Mouse (Mus musculus) heart, embryonic 15.5 days (tissue): ENCODE data around the gene Maf. TPM values are rescaled to one million over a fixed set of nuclear protein-coding genes. Genes with fewer than 3 reads are reported as not detected.

Source experiments
- ATAC-seq: fragments of 200-750 bp; cut with Nextera tagmentation; replicated peaks from 2 replicates; pipeline ENCODE4 v1.8.0; 2017; ENCODE audit warnings: low read depth, moderate TSS enrichment; ENCODE audit not compliant: insufficient number of reproducible peaks, insufficient read depth, low FRiP score
- H3K27ac ChIP-seq: fragments of 300-500 bp; sonication (generic); 2 replicates; pipeline ENCODE4 v1.5.1; 2015; ENCODE audit warnings: mild to moderate bottlenecking, inconsistent platforms
- H3K27me3 ChIP-seq: fragments of 300-500 bp; sonication (generic); 2 replicates; pipeline ENCODE4 v1.6.1; 2015; ENCODE audit warnings: inconsistent platforms
- H3K36me3 ChIP-seq: fragments of 300-500 bp; sonication (generic); 2 replicates; pipeline ENCODE4 v1.6.1; 2015; ENCODE audit warnings: mild to moderate bottlenecking, inconsistent platforms
- H3K4me1 ChIP-seq: fragments of 300-500 bp; sonication (generic); replicated peaks from 2 replicates; pipeline ENCODE4 v1.6.1; 2015; ENCODE audit warnings: inconsistent platforms
- H3K4me2 ChIP-seq: fragments of 300-500 bp; sonication (generic); 2 replicates; pipeline ENCODE4 v1.6.1; 2015; ENCODE audit warnings: inconsistent platforms, mild to moderate bottlenecking, moderate library complexity
- H3K4me3 ChIP-seq: fragments of 300-500 bp; sonication (generic); 2 replicates; pipeline ENCODE4 v1.5.1; 2015; ENCODE audit warnings: mild to moderate bottlenecking, inconsistent platforms
- H3K9ac ChIP-seq: fragments of 300-500 bp; sonication (generic); 2 replicates; pipeline ENCODE4 v1.6.1; 2015; ENCODE audit warnings: mild to moderate bottlenecking, inconsistent platforms
- H3K9me3 ChIP-seq: fragments of 300-500 bp; sonication (generic); replicated peaks from 2 replicates; pipeline ENCODE4 v1.6.1; 2016; ENCODE audit warnings: inconsistent platforms
- WGBS: fragments of 180-500 bp; shearing (Covaris S2); methylation state at CpG from one replicate; pipeline ENCODE4 v1.1.7; 2015; ENCODE audit warnings: mixed read lengths; 5-methylcytosine and 5-hydroxymethylcytosine counted together
- polyA plus RNA-seq: library from polyadenylated mRNA; unstranded; fragments of >200 nt; fragmentation: Nextera tagmentation; extraction: Ambion mirVana; gene quantifications from 2 replicates; pipeline ENCODE4 v1.2.1, GENCODE M21; 2015

The Maf gene
- polyA plus RNA-seq, 1 experiment from 2014 or later: 3.3 TPM

DNA sequence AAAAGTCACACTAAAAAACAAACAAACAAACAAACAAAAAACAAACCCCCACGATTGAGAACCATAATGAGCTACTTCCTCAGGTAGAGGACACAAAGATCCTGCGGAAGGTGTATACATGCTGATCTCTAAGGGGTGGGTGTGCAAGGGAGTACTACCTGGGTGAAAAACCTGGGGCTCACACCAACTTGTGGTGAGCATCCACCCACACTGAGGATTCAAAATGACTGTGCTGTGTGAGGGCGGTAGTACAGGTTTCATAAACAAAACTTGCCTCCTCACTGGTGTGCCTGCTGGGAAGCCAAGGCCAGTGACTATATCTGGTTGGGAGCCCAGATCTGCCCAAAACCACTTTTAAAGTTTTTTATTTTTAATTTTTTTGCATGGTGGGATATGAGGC lies 19.2 kb upstream of the Maf start:
- Histone ChIP-seq H3K4me3 (no peak overlapping the region), H3K27ac (no peak overlapping the region), H3K4me1 (no peaks in the 10 kb centered on the region), H3K9me3 (no peaks in the 10 kb centered on the region), H3K36me3 (no peaks in the 10 kb centered on the region), H3K9ac (no peak overlapping the region), H3K4me2 (no peak overlapping the region), H3K27me3 (no peaks in the 10 kb centered on the region)
- 73% methylated on average over 3 of the region's 3 CpGs for WGBS
- no peak for ATAC-seq

DNA sequence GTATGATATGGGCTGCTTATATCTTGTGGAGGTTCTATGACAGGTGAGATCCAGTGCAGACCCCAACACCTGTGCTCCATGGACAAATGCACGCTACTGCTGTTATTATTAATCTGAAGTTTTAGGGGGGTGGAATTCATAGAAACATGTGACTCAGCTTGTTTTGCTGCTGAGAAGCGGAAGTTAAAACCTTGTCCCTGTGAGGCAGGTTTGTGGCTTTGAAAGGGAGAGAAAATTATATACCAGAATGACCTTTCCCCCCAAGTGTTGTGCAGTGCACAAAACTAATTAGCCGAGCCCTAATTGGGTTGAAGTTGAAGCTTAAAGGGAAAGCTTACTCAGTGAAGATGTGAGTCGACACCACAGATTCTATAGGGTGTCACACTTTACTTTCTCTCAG lies 18.6 kb upstream of the Maf start:
- ATAC-seq: no peak
- Histone ChIP-seq H3K9ac (no peak overlapping the region), H3K4me3 (no peak overlapping the region), H3K9me3 (no peaks in the 10 kb centered on the region), H3K4me1 (no peaks in the 10 kb centered on the region), H3K27ac (no peak overlapping the region), H3K36me3 (no peaks in the 10 kb centered on the region), H3K4me2 (no peak overlapping the region), H3K27me3 (no peaks in the 10 kb centered on the region)
- 79% methylated on average over 4 of the region's 4 CpGs for WGBS

DNA sequence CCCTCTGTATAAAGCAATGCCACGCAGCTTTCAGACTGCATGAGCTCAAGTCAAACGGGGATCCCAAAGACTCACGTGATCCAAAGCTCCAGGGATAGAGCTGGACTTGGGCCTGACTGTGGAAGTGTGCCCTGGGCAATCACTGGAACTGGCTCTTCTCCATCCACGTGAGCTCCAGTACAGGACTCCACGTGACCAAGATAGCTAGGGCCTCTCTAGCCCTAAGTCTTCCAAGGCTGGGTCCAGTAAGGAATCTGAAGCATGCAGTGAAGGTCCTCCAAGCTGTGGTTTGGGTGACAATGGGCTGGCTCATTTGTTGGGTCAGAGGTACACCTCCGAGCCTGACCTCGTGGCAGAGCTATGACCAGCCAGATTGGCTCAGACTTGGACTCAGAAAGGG lies 11.5 kb upstream of the Maf start:
- H3K9me3 ChIP-seq: no peaks in the 10 kb centered on the region
- H3K36me3 ChIP-seq: no peaks in the 10 kb centered on the region
- WGBS: 62% methylated on average over 7 of the region's 7 CpGs
- no peak for ATAC-seq
- H3K27me3 ChIP-seq: 0 out of 2 replicates have a peak, but pooled peaks cover 5% of the 10 kb centered on the region
- no peak overlapping the region for H3K4me2 ChIP-seq
- H3K9ac ChIP-seq: no peak overlapping the region
- no peak overlapping the region for H3K4me3 ChIP-seq
- H3K4me1 ChIP-seq: peaks cover 3% of the 10 kb centered on the region; the same call in 1 of the 2 replicates
- H3K27ac ChIP-seq: no peak overlapping the region

DNA sequence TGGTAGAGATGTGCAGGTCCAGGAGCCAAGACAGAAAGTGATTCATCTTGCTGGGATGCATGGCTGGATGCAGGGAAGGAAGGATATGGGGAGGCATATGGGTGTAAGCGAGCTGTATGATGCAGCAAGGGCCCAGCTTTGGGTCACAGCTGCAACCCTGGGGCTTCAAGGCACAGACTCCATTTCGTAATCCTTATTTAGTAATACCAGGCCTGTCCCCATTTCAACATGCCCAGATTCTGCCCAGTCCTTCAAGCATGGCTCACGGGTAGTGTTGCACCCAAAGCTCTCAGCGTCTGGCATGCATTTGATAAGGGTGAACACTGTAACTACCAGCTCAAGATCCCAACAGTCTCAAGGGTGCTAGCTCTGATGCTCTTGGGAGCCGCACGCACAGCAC lies 11.0 kb upstream of the Maf start:
- Histone ChIP-seq H3K9ac (no peak overlapping the region), H3K4me1 (peaks cover 3% of the 10 kb centered on the region; the same call in 1 of the 2 replicates), H3K4me2 (no peak overlapping the region), H3K27me3 (0 out of 2 replicates have a peak, but pooled peaks cover 5% of the 10 kb centered on the region), H3K27ac (no peak overlapping the region), H3K36me3 (no peaks in the 10 kb centered on the region), H3K9me3 (no peaks in the 10 kb centered on the region), H3K4me3 (no peak overlapping the region)
- ATAC-seq: no peak
- 84% methylated on average over 6 of the region's 6 CpGs for WGBS

DNA sequence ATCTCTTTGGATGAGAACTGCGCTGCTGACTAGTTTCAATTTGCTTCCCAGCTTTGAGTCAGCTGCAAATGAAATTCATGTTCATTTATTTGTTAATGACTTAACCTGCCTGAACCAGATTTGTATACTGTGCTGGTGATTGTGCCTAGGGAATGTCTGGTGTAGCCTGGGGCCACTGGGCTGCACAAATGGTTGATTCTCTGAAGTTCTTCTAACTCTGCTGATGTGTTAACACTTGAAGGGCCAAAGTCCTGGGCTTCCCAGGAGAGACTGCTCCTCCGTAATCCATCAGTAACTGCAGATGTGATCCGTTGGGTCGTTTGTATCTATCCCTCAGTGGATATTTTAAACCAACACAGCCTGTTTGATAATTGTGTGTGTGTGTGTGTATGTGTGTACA lies 7.7 kb upstream of the Maf start:
- no peak for ATAC-seq
- no peak overlapping the region for H3K9ac ChIP-seq
- peaks cover 32% of the 10 kb centered on the region for H3K27me3 ChIP-seq
- no peak overlapping the region for H3K4me3 ChIP-seq
- WGBS: 86% methylated on average over 4 of the region's 4 CpGs
- H3K36me3 ChIP-seq: no peaks in the 10 kb centered on the region
- H3K4me2 ChIP-seq: no peak overlapping the region
- H3K4me1 ChIP-seq: peaks cover 3% of the 10 kb centered on the region; the same call in 1 of the 2 replicates
- H3K9me3 ChIP-seq: no peaks in the 10 kb centered on the region
- H3K27ac ChIP-seq: no peak overlapping the region

DNA sequence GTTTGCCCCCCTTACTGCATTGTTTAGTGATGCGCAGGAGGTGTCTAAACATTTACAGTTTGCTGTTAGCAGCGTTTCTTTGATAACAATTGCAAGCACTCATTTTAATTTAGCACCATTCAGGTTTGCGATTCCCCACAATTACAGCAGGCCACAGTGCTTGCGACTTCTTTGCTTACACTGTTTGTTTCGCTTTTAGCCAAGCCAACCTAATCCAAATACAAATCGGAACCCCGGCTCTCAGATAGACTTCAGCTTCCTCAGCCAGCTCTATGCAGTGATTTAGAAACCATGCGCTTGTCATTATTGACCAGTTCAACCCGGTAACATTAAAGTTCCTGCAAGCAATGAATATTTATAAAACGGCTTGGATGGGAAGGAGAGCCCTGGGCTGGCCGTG lies 3.5 kb upstream of the Maf start:
- WGBS: 70% methylated on average over 11 of the region's 11 CpGs
- H3K36me3 ChIP-seq: no peaks in the 10 kb centered on the region
- H3K4me3 ChIP-seq: no peak overlapping the region
- H3K27ac ChIP-seq: no peak overlapping the region
- H3K9me3 ChIP-seq: no peaks in the 10 kb centered on the region
- peaks cover 11% of the 10 kb centered on the region; the same call in 1 of the 2 replicates for H3K4me1 ChIP-seq
- H3K4me2 ChIP-seq: no peak overlapping the region
- no peak for ATAC-seq
- H3K27me3 ChIP-seq: peaks cover 29% of the 10 kb centered on the region
- no peak overlapping the region for H3K9ac ChIP-seq

DNA sequence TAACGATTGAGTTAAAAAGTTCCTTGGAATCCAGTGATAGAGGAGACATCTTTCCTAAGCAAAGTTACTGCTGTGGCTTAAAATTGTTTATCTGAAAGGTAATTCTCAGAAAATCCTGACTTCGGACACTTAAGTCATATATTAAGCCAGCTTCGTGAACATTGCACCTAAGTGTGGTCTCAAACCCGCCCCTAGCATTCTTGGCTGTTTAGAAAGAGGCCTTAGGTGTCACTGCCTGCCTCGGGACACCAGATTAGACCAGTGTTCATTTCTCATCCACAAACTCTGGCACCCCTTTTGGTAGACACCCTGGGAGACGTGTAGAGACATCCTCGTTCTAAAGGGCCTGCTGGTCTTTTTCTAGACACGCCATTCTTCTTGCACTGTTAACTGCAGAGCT lies 2.3 kb upstream of the Maf start:
- WGBS: 58% methylated on average over 8 of the region's 8 CpGs
- no peak for ATAC-seq
- H3K9ac ChIP-seq: no peak overlapping the region
- no peak overlapping the region for H3K4me3 ChIP-seq
- H3K27ac ChIP-seq: no peak overlapping the region
- no peak overlapping the region for H3K4me2 ChIP-seq
- peaks cover 17% of the 10 kb centered on the region for H3K4me1 ChIP-seq
- peaks cover 32% of the 10 kb centered on the region for H3K27me3 ChIP-seq
- H3K36me3 ChIP-seq: no peaks in the 10 kb centered on the region
- H3K9me3 ChIP-seq: no peaks in the 10 kb centered on the region

DNA sequence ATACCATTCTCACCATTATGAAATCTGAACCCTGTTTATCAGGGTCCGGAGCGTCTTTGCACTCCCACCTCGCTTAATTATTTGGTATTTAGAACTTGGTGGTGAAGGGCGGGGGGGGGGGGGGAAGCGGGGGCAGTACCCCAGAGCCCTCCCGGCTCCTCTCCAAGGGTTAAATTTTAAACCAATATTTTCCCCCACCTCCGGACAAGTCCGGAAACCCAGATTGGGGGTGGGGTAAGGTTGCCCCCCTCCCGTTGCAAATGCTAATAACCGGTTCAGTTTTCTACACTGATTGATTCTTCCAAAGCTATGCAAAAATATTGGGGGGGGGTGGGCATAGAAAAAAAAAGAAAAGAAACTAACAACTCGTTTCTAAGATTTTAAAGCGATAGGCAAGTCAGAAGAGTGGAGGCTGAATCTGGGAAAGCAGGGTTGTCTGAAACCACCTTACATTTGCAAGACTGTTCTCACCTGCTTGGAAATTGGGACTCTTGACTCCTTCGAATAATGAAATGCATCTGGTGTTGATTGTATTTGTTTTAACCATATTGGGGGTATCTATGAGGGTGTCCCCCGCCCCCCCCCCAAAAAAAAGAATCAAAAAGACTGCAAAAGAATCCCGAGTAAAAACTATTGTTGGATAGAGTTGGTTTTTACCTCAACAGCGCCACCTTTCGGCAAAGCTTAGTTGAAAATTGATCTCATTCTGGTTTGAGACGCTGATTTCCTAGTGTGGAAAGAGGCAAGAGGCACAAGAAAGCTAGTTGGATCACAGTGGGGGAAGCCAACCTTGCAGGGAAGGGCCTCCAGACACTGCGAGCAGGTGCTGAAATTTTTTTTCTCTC lies 1.6 kb upstream of the Maf start:
- H3K9ac ChIP-seq: 0 out of 2 replicates have a peak overlapping the region, but pooled peaks have one; percentile 13
- peaks cover 17% of the 10 kb centered on the region for H3K4me1 ChIP-seq
- H3K9me3 ChIP-seq: no peaks in the 10 kb centered on the region
- H3K36me3 ChIP-seq: no peaks in the 10 kb centered on the region
- H3K4me2 ChIP-seq: peak overlapping the region; percentile 95
- peaks cover 32% of the 10 kb centered on the region for H3K27me3 ChIP-seq
- 3% methylated on average over 19 of the region's 19 CpGs for WGBS
- H3K27ac ChIP-seq: no peak overlapping the region
- no peak for ATAC-seq
- peak overlapping the region; percentile 77 for H3K4me3 ChIP-seq

DNA sequence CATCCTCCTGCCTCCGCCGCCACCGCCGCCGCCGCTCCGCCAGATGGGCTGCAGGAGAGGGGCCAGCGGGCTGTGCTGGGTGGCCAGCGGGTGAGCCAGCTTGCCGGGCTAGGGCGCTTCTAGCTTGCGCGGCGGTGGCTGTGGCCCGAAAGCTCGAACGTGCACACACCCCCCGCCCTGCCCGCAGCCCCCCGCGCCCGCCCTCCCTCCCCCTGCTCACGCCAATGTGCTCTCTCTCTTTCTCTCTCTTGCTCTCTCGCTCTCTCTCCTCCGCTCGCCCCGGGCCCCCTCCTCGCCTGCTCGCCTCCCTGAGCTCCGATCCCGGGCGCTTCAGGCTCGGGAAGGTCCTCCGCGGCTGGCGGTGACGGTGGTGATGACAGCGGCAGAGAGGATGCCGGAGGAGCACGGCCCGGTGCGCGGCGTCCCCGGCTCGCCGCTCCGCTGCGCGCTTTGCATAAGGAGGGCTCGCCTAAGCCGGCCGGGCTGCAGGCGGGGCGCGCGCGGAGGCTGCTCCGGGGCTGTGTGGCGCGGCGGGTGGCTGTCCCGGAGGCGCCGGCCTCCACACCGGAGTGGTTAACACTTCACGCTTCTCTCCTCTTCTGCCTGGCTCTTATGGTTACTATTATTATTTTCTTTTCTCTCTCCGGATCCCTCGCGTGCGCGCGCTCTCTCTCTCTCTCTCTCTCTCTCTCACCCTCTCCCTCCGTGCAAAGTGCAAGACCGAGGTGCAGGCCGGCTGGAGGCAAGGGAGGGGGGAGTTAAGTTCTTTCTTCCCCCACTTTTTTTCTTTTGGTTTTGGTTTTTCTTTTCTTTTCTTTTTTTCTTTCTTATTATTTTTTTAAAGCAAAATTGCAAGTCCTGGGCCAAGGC lies 498 bp downstream of the Maf start:
- Histone ChIP-seq H3K9me3 (no peaks in the 10 kb centered on the region), H3K27ac (peak overlapping the region; percentile 87), H3K4me3 (peak overlapping the region; percentile 77), H3K9ac (peak overlapping the region; percentile 55), H3K36me3 (no peaks in the 10 kb centered on the region), H3K27me3 (peaks cover 19% of the 10 kb centered on the region), H3K4me1 (peaks cover 17% of the 10 kb centered on the region), H3K4me2 (peak overlapping the region; percentile 95)
- ATAC-seq: peak; percentile 70
- WGBS: under 1% methylated on average over 57 of the region's 76 CpGs

DNA sequence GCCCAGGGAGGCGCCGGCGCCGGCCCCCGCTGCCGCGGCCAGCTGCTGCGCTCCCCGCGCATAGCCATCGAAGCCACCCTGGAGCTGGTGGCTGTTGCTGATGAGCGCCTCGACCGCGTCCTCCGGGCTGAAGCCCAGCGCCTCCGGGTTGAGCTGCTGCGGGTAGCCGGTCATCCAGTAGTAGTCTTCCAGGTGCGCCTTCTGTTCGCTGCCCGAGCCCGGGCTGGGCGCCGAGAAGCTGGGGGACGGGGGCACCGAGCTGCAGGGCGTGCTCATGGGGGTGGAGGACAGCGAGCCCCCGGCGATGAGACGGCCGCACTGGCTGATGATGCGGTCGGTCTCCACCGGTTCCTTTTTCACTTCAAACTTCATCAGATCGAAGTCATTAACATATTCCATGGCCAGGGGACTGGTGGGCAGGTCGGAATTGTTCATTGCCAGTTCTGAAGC lies 1.2 kb downstream of the Maf start:
- no peak for ATAC-seq
- under 1% methylated on average over 39 of the region's 39 CpGs for WGBS
- Histone ChIP-seq H3K4me2 (peak overlapping the region; percentile 95), H3K4me3 (peak overlapping the region; percentile 77), H3K27ac (peak overlapping the region; percentile 87), H3K36me3 (no peaks in the 10 kb centered on the region), H3K4me1 (peaks cover 17% of the 10 kb centered on the region), H3K27me3 (peaks cover 14% of the 10 kb centered on the region; the same call in 1 of the 2 replicates), H3K9ac (peak overlapping the region; percentile 55), H3K9me3 (no peaks in the 10 kb centered on the region)

DNA sequence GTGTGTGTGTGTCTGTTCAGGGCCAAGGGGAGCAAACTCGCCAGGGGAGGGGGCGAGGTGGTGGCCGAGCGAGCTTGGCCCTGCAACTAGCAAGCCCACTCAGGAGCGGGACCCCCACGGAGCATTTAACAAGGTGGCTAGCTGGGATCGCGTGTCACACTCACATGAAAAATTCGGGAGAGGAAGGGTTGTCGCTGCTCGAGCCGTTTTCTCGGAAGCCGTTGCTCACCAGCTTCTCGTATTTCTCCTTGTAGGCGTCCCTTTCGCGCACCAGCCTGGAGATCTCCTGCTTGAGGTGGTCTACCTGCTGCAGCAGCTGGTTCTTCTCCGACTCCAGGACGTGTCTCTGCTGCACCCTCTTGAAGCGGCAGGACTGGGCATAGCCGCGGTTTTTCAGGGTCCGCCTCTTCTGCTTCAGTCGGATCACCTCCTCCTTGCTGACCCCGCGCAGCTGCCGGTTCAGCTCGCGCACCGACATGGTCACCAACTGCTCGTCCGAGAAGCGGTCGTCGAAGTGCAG lies 1.9 kb downstream of the Maf start:
- ATAC-seq: 0 out of 2 replicates have a peak, but pooled peaks have one; percentile 11
- peak overlapping the region; percentile 95 for H3K4me2 ChIP-seq
- under 1% methylated on average over 36 of the region's 36 CpGs for WGBS
- no peaks in the 10 kb centered on the region for H3K36me3 ChIP-seq
- H3K4me1 ChIP-seq: peaks cover 17% of the 10 kb centered on the region
- H3K27me3 ChIP-seq: peaks cover 6% of the 10 kb centered on the region; the same call in 1 of the 2 replicates
- peak overlapping the region; percentile 55 for H3K9ac ChIP-seq
- no peaks in the 10 kb centered on the region for H3K9me3 ChIP-seq
- H3K4me3 ChIP-seq: peak overlapping the region; percentile 77
- H3K27ac ChIP-seq: peak overlapping the region; percentile 41
